Mouse (Mus musculus): ENCODE data around the gene Tnk2.

DNA sequence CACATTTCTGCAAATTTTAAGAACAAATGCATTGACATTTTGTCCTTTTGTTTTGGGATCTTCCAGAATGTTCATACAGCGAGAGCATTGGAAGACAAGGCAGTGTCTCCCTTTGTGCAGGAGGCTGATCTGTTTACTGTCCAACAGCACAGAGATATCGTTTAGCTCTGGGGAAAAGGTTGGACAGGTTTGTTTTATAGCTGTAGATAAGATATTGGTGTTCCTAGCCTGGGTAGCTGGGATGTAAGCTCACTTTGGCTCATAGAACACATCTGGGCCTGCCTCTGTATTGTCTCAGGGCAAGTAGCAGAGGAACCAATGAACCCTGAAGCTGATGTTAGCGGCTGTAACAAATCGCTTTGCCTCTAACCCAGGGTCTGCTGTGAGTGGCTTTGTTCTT lies 80.1 kb downstream of the Tnk2 start:
- TF ChIP-seq MAFK (IDR thresholded peaks at IDR 0.05; ENCODE audit: insufficient read depth, low read depth, low read length) (no peak), ZNF384 (IDR thresholded peaks at IDR 0.05; ENCODE audit: low read depth, low read length) (no peak), CHD2 (IDR thresholded peaks at IDR 0.05; ENCODE audit: low read depth, low read length) (no peak), ZC3H11A (IDR thresholded peaks at IDR 0.05; ENCODE audit: borderline replicate concordance, low read depth, low read length) (no peak)

Measured in ES-E14 (cell line).